Mouse (Mus musculus): ENCODE results near the gene Daam2.
"Not testable (repeated sequence)": the region's sequence is repeated elsewhere in the genome, so short reads cannot be mapped to it uniquely, and the experiment has no call there.

The Daam2 gene

GRCm38 (mm10) chr17:49481876-49482275, 82.3 kb downstream of the Daam2 start:
- DNase-seq (ENCODE audit: low spot score), result no peak

GRCm38 (mm10) chr17:49477370-49477769, 86.8 kb downstream of the Daam2 start:
- DNase-seq (ENCODE audit: low spot score), result no peak

GRCm38 (mm10) chr17:49475174-49475573, 89.0 kb downstream of the Daam2 start:
- no peak for DNase-seq (ENCODE audit: low spot score)

GRCm38 (mm10) chr17:49474051-49474450, 90.1 kb downstream of the Daam2 start:
- no peak for DNase-seq (ENCODE audit: low spot score)

- no peak for DNase-seq (ENCODE audit: low spot score)
Observed at GRCm38 (mm10) chr17:49472626-49473025, 91.5 kb downstream of the Daam2 start.

- DNase-seq (ENCODE audit: low spot score), result no peak
Observed at GRCm38 (mm10) chr17:49468223-49468622, 95.9 kb downstream of the Daam2 start.

- no peak for DNase-seq (ENCODE audit: low spot score)
Observed at GRCm38 (mm10) chr17:49464884-49465283, 99.3 kb downstream of the Daam2 start.

GRCm38 (mm10) chr17:49458386-49458785, 105.8 kb downstream of the Daam2 start:
- DNase-seq (ENCODE audit: low spot score), result no peak

- no peak for DNase-seq (ENCODE audit: low spot score)
Observed at GRCm38 (mm10) chr17:49457833-49458232, 106.3 kb downstream of the Daam2 start.

GRCm38 (mm10) chr17:49456334-49456733, 107.8 kb downstream of the Daam2 start:
- DNase-seq (ENCODE audit: low spot score), result no peak

- no peak for DNase-seq (ENCODE audit: low spot score)
Observed at GRCm38 (mm10) chr17:49450922-49451321, 113.2 kb downstream of the Daam2 start.

- no peak for DNase-seq (ENCODE audit: low spot score)
Observed at GRCm38 (mm10) chr17:49449230-49449608, 114.9 kb downstream of the Daam2 start.

- DNase-seq (ENCODE audit: low spot score), result no peak
Observed at GRCm38 (mm10) chr17:49448570-49449229, 115.4 kb downstream of the Daam2 start.

GRCm38 (mm10) chr17:49442841-49443240, 121.3 kb downstream of the Daam2 start:
- DNase-seq (ENCODE audit: low spot score), result not testable (repeated sequence)

GRCm38 (mm10) chr17:49440331-49441130, 123.6 kb downstream of the Daam2 start:
- DNase-seq (ENCODE audit: low spot score), result no peak

GRCm38 (mm10) chr17:49439706-49440105, 124.4 kb downstream of the Daam2 start:
- no peak for DNase-seq (ENCODE audit: low spot score)

- DNase-seq (ENCODE audit: low spot score), result no peak
Observed at GRCm38 (mm10) chr17:49438822-49439574, 125.1 kb downstream of the Daam2 start.

- not testable (repeated sequence) for DNase-seq (ENCODE audit: low spot score)
Observed at GRCm38 (mm10) chr17:49437306-49437705, 126.8 kb downstream of the Daam2 start.

GRCm38 (mm10) chr17:49436631-49437030, 127.5 kb downstream of the Daam2 start:
- no peak for DNase-seq (ENCODE audit: low spot score)

GRCm38 (mm10) chr17:49435081-49435480, 129.1 kb downstream of the Daam2 start:
- no peak for DNase-seq (ENCODE audit: low spot score)

- no peak for DNase-seq (ENCODE audit: low spot score)
Observed at GRCm38 (mm10) chr17:49434236-49434635, 129.9 kb downstream of the Daam2 start.

GRCm38 (mm10) chr17:49433071-49433470, 131.1 kb downstream of the Daam2 start:
- no peak for DNase-seq (ENCODE audit: low spot score)
